Mouse (Mus musculus) colon, adult 2 months (tissue): ENCODE results near the gene Mrgprb8. TPM values are rescaled to one million over a fixed set of nuclear protein-coding genes. Genes with fewer than 3 reads are reported as not detected.

Experiments used
- polyA plus RNA-seq: library from polyadenylated mRNA; depleted of rRNA; stranded (reverse); fragments of >200 nt; gene quantifications from 2 replicates; pipeline ENCODE4 v1.2.3, GENCODE M21; 2012; rRNA removed

Gene Mrgprb8
- polyA plus RNA-seq: not detected in 2 replicates

GRCm38 (mm10) chr7:48388226-48388625, at the start of gene Mrgprb8:
Gene Mrgprb8, plus strand, starts transcription at chr7:48388526.

Other genes starting within 250 kb of the Mrgprb8 start
- gene Mrgprb5, start 219.5 kb upstream of the Mrgprb8 start, polyA plus RNA-seq: not detected in 2 replicates
- gene Mrgprb4, start 189.2 kb upstream of the Mrgprb8 start, polyA plus RNA-seq: not detected in 2 replicates
- gene Mrgprb1, start 67.8 kb downstream of the Mrgprb8 start, polyA plus RNA-seq: not detected in 2 replicates
- gene Mrgprx2, start 110.8 kb downstream of the Mrgprb8 start, polyA plus RNA-seq: not detected in 2 replicates
- not detected in 2 replicates for gene Mrgprb2, start 169.6 kb downstream of the Mrgprb8 start, polyA plus RNA-seq